Mouse (Mus musculus) right cerebral cortex, adult 2 months (tissue): ENCODE results near the gene Galnt10.
A peak's percentile ranks its signal among the peaks of the same experiment; 100 is the strongest.

Experiments
- DNase-seq, 2 experiments: peaks; one replicate each; pipeline ENCODE4 v3.0.0; 2021 to 2022; ENCODE audit warnings: low spot score in 2 of 2

Galnt10 gene

DNA sequence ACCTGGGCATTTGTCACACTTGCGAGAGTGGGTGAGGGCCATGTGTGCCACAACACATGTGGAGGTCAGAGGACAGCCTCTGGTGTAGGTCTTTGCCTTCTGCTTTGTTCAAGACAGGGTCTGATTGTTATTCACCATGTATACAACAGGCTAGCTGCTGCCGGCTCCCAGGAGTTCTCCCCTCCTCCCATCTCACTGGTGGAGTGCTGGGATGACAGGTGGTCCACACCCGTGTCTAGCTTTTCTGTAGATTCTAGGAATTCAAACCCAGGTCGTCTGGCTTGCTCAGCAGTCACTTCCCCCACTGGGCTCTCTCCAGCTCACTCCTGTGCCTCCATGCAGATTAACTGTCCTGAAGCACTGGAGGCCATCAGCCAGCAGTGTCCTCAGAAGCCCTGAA is 80.7 kb downstream of the Galnt10 start:
- DNase-seq = no peak

DNA sequence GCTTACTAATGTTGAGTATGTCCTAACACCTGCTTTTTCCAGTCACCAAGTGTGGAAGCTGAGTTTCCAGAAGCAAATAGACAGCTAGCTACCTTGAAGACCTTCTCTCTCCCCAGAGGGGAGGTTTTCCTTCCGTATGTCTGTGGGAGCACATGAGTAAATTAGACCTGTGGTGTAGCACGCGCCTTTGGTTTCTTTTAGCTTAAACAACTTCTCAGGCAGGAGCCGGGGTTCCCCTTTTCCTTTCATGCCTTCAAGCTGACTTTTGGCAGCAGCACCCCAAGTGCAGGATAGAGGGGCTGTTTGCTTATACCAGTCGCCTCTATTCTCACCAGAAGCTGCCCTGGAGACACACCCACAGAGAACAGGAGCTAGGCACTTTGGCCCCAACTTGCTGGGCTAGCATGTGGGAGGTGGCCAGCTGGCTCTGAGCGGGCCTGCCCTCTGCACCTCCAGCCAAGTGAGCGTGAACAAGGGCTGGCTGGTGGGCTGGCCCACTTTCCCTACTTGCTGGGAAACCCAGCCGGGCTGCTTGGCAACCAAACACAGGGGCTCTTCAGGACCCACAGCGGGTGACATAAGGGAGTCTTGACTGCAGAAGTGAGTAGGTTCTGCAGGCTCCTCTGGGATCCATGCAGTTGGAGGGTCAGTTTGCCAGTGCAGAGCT is 82.2 kb downstream of the Galnt10 start:
- peak; percentile 16 to 45 for DNase-seq

DNA sequence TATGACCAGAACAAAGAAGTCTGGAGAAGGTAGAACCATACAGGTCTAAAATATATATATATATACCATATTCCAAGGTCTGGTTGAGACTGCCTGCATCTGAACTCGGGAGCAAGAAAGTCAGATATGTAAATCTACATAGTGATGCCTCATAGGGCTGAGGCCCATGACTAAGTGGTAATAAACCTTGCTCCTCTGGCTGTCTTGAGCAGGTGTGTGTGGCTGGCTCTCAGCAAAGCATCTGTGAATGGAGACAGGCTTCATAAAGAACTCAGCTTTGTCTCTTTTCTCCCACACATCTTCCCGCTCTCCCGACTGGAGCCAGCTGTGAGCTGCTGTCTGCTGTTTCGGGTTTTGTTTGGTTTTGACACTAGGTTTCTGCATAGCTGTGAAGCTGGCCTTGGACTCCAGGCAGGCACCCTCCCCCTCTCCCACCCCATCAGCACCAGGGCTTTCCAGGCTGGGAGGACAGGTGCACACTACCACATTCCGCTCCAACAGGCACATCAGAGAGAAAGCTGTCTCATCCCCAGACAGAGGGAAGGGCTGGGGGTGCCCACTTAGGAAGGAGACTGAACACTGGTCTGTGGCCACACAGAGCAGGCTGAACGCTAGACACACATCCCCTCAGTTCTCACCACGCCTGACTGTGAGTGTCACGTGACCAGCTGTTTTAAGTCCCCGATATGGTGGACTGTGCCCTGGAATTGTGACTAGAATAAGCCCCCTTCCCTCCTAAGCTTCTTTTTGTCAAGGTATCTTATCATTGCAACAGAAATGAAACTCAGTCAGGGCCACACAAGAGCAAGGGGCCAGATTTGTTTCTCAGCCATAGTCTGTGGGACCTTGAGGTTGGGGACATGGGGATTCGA is 87.4 kb downstream of the Galnt10 start:
- DNase-seq = no peak

DNA sequence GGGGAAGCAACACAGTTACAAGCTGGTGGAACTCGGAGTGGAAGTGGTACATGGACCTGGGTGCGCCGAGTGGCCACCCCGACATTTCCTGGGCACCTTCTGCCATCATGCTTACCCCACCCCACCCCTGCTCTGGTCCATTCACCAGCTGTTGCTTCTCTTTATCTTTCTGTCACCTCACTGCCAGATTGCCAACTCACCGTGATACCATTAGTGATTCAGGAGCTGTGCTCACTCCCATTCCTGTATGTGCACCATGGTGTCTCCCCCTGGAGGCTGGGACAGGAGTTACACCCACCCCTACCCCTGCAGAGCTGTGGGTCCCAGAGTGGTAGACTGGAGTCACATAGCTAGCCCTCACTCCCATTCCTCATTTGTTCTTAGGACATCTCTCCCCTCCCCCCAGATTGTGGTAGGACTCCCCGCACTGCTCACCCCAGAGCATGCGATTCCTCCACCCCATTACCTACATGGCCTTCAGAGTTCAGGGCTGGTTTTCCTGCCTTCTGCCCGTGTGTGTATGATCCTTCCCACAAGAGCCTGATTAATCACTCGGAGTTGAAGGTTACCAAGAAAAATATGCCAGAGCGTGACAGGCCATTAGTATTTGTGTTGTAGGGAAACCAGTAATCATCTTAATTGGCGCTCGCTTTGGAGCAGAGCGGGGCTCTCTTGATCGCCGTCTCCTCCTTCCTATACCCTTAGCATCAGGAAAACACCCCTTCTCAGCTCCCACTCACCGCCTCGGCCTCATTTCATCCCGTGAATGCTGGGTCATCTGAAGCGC is 102.2 kb downstream of the Galnt10 start:
- no peak for DNase-seq

DNA sequence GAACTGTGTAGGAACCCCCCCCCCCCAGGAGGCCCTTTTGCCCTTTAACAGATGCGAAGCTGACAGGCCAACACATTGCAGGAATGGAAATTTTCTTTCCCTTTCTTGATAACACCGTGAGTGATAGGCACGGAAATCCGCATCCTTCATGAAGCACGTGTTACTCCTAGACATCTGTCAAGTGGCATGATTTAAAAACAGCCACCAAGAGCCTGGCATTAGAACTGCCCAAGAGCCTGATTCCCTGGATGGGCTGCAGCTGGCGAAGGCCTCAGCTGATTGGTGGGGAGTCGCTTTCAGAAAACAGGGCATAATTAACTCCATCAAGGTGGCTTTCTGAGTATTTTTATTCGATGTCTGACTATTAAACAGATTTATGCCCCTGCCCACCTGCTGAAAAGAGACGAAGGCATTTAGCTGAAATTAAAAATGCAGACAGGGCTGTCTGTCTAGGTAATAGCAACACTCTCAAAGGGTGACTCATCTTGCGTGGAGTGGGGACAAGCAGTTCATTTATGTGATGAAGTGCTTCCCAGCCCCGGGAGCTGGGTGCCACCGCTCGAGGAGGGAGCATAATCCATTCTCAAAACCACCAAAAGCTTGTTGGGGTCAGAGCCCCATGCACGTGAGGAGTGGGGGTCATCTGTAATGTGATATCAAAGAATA is 108.4 kb downstream of the Galnt10 start:
- peak in 1 of 2 experiments; percentile 8 for DNase-seq

DNA sequence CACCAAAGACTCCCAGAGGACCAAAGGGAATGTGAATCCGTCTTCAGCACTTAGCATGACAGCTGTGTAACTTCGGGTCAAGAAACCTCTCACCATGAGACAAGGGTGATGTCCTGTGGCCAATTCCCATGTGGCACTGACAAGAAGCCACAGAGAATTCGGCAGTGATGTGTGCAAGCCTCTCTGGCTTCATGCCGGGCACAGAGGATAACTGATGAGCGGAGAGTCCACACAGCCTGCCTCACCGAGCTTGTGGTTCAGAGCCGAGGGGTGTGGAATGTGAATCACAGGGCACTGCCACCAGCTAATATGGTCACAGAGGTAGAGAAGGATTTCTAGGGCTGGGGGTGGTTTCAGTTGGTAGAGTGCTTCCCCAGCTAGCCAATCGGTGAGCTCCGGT is 113.4 kb downstream of the Galnt10 start:
- DNase-seq = no peak

DNA sequence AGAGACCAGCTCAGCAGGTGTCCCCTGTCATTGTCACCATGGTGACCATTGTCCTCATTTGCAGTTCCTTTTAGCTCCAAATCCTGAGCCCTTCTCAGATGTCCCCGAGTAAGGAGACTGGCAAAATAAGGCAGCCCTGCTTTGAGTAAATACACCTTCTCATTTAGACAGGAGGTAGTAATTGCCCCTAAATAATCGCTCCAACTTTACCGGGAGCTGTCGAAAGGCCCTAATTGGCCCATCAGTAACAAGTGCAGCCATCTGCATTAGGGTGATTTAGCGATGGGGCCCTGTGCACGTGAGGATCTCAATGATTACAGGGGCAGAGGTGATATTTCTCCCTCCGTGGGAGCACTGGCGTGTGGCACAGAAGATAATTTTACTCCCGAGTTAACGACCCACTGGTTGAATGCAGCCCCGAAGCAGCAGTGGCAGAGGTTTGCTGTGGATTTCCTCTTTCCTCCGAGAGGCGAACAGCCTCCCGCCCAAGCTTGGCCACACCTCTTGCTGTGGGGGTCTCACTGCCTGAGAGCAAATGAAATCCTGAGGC is 115.3 kb downstream of the Galnt10 start:
- DNase-seq = no peak

DNA sequence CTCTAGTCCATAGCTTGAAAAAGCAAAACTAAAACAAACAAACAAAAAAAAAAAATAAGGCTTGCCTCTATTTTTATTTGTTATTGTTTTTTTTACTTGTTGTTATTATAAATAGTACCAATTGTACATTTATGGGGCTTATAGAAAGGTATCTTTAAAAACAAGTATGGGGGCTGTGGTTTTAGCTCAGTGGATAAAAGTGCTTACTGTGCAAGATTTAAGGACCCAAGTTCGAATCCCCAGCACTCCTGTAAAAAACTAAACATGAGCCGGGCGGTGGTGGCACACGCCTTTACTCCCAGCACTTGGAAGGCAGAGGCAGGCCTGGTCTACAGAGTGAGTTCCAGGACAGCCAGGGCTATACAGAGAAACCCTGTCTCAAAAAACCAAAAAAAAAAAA is 116.1 kb downstream of the Galnt10 start:
- no peak for DNase-seq

DNA sequence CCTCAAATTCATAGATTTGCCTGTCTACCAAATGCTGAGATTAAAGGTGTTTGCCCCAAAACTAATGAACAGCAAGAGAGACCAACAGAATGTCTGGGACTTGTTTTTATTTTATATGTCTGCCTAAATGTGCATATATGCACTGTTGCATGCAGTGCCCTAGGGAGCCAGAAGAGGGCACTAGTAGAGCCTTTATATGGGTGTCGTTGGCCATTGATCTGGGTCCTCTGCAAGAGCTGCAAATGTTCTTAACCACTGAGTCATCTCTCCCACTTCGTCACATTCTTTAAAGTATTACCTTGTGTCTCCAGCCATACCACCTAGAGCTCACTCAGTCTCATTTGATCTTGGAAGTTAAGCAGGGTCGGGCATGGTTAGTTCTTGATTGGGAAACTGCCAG is 118.9 kb downstream of the Galnt10 start:
- DNase-seq = no peak

DNA sequence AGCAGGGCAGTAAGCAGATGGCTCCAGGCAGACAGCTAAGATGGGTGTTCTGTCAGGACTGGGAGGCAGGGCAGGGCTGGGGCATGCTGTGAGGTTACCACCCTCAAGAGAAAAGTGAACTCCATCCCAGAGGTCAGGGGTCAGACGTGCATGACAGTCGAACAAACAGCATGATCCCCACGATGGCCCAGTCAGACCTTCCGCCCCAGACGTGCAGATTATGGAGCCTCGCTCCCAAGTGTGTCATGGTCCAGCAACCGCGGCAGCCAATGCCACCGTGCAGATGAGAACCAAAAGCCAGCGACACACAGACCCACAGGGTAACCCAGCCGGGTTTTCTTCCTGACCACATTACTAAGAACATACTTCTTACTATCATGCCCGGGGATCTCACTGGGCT is 121.4 kb downstream of the Galnt10 start:
- DNase-seq = no peak

DNA sequence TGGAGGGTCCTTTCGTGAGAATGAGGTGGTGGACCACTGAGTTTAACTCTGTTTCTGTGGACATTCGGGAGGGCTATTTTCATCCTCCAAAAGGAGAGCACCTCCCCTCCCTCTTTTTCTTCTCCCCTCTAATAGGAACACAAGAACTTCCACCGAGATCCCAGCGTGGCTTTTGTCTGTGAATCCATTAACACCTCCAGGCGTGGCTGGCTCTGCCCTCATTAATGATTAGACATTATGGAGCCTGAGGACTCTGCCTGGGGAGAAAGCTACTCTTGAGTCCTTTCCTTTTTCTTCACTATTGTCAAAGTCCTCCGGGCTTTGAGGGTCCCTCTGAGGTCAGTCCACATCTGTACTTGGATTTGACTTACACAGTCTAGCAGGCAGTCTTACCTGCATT is 121.9 kb downstream of the Galnt10 start:
- DNase-seq = no peak

DNA sequence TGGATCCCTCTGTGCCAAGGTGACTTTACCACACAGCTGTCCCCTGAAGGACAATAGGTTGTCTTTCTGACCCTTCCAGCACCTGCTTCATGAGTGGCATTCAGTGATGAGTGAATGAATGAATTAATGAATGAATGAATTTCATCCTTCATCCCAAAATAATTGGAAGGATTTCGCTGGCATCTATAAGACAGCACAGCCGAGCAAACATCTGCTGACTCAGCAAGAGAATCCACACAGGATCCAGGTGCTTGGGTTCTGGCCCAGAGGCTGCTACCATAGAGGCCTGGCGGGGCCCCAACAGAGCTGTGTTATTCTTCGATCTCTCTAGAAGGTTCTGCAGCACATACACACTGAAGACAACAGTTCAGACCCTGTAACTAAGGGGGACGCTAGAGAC is 125.5 kb downstream of the Galnt10 start:
- DNase-seq = no peak

DNA sequence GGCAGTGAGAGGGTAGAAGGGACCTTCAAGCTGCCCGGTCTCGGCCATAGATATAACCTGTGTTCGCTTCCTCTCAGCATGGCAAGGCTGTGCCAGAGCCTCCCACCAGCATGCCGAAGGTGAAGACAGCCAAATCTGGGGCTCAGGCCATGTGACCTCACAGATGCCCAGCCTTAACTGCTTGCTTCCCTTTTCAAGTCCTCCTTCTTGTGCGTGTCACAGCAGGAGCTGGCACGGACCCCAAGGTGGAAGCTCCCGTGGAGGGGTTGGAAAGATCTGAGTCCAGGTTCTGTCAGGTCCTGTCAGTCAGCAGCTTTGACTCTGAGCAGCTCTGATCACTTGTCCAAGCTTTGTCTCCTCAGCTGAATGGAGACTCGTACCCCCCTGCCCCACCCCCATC is 126.4 kb downstream of the Galnt10 start:
- DNase-seq = no peak

DNA sequence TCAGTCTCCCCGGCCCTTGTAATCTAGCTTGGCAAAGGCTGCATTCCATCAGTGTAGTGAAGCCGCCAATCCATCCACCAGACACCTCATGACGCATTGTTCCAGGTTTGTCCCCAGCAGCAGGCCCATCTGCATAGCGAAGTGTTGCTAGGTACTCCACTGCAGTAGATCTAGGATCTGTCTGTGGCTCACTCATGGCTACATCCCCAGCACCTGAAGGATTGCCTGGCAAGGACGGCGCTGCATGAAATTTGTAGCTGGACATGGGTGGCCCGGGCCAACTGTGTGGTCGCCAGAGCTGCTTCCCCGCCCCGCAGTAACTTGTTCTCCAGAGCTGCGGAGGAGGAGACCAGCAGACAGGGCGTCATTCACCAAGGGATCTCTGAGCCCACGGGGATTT is 128.2 kb downstream of the Galnt10 start:
- no peak for DNase-seq

DNA sequence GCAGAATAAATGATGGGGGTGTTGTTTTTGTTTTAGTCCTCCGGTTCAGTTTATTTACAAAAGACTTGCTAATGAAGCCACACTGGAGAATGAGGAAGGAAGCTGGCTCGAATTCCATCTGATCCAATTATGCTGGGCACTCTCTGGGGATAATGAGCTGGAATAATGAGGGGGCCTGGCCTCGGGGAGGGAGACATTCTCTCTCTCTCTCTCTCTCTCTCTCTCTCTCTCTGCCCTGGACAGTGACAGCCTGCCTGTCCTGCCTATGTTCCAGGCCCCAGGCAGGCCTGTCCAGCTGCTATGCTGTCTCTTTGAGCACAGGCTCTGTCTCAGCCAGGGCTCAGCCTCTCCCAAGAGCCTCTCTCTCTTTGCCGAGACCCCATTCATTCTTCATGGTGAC is 128.7 kb downstream of the Galnt10 start:
- no peak for DNase-seq

DNA sequence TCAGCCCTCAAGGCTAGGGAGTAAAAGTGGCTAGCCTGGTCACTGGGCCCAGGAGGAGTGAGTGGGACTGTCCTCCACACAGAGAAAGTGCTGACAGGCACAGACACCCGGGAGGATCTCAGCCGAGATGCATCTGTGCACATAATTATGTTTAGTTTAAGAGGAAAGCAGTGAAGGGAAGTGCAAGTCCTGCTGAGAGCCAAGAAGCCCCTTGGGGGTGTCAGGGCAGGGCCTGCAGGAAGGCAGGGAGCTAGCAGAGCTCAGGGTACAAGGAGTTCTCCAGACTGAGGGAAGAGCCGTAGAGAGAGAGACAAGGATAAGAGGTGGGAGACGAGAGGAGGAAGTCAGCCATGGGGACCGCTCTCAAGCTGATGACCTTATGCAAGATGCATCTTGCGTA is 130.6 kb downstream of the Galnt10 start:
- no peak for DNase-seq

DNA sequence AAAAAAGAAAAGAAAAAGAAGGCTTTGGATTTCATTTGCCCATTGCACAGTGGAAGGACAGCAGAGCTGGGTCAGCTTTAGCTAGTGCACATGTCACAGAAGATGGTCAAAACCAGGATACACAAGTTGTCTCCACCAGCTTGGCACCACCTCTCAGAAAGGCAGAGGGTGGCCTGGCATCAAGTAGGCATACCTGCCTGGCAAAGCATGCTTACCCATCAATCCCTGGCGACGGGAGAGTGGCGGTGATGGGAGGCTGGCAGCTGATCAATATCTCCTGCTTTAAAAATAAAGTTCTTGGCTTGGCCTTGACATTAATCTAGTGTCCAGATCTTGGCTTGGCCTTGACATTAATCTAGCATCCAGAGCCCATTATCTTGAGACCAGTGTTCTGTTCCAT is 131.3 kb downstream of the Galnt10 start:
- no peak for DNase-seq

DNA sequence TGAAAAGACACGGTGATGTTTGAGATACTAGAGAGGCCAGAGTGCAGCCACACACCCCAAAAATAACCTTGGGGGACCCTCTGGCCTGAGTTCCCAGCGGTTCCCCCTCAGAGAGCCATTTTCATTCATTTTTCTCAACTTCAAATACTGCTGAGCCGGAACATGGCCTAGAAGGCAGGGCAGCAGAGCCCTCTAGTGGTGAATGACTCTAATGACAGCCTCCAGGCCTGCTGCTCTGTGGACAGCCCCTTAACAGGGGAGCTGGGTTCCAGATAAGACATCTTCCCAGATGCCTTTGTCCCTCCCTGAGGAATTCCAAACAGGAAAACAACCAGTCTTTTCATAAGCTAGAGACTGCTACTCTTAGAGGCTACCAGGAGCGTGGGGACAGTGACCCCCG is 133.1 kb downstream of the Galnt10 start:
- peak; percentile 54 to 56 for DNase-seq

DNA sequence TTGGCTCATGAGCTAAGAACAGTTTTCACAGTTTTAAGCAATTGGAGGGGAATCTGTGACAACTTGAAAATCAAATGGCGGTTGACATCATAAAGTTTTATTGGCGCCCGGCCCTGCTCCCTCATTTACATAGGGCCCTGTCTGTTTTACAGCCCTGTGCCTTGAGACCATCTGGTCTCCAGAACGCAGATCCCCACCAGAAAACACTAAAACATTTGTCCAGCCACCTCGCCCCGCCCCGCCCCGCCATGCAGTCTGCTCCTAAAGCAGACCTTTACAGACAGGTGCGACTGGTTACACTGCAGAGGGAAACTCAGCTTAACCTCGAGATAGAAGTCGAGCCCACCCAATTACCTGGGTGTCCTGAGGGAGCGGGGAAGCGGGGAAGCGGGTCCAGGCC is 134.6 kb downstream of the Galnt10 start:
- no peak for DNase-seq

DNA sequence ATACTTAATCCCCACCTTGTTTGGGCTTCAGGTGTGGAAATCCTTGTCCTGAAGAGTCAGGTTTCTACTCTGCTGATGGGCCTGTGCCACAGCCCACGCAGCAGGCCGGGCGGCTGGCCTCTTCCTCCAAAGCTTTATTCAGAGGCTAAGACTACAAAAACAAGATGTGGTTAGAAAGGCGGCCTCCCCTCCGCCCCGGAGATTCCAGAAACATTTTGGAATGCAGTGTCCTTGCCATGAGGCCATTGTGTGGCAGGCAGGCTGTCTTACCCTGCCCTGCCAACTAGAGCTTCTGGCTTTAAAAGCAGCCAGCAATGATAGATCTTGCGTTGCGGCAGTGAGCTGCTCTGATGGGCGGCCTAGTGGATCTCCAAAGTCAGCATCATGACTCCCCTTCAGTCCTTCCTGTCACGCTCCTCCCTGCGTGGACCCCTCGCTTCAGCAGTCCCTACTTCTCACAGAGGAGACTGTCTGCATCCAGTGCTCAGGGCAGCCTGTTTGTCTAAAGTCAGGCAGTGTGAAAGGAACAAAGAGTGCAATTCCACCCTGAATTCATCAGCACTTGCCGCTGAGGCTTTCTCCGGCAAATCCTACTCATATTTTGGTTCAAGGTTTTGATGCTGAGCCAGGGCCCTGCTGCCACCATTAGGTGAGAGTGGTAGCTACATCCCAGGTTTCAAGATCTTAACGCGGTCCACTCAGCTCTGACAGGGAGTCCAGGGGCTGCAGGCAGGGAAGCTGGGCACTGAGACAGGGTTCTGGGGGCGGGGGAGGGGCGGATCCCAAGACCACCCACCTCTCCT is 141.6 kb downstream of the Galnt10 start:
- DNase-seq = peak; percentile 72 to 79

DNA sequence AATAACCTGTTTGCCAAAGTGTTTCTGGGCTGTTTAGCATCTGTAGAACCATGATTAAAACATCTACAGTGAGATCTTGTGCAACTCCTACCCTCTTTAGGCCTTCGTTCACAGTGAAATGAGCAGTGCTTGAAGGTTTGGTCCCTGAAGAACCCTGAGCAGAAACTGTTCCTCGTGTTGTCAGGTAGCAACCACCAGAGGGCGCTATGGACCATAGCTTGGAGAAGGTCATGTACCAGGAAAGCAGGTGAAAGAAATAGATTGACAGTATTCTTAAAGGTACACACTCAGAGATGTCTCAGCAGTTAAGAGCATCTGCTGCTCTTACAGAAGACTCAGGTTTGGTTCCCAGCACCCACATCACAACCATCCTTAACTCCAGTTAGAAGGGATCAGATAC is 142.7 kb downstream of the Galnt10 start:
- DNase-seq = no peak
